Mouse (Mus musculus): ENCODE results near the gene Setmar. TPM values are rescaled to one million over a fixed set of nuclear protein-coding genes. Genes with fewer than 3 reads are reported as not detected.

The Setmar gene
- total and polyA plus RNA-seq, 3 experiments: 1.7 to 2.1 TPM; not detected in 1

DNA sequence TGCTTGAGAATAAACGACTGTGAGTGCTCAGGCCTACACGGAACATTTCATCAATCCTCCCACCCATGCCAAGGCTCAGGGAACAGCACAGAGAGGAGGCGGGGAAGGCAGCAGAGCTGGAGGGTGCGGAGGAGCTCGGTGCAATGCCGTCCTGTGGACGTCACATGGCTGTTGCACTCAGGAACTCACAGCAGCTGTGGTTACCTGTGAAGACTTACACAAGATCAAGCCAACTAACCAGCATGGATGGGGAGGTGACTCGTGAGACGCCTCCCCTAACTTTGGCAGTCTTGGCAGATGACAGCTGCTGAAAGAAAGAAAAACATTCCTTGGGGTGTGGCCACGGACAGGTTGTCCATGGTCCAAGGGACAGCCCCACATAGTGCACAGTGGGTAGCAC lies 9.8 kb downstream of the Setmar start:
- Histone ChIP-seq H3K9me3 (replicated peaks; ENCODE audit: insufficient read depth, low read length) (no peaks in the 10 kb centered on the region), H3K36me3 (ENCODE audit: control insufficient read depth in 1 of 2, insufficient read depth in 2 of 2, low read length in 2 of 2) (no peaks in the 10 kb centered on the region), H3K4me1 (ENCODE audit: control insufficient read depth in 1 of 2, insufficient read depth in 2 of 2, low read length in 2 of 2) (no peaks in the 10 kb centered on the region), H3K79me2 (ENCODE audit: control insufficient read depth, insufficient read depth, low read length, poor library complexity) (no peaks in the 10 kb centered on the region), H3K9ac (ENCODE audit: control insufficient read depth, low read depth, low read length, poor library complexity, severe bottlenecking) (no peak overlapping the region), H3K27ac (ENCODE audit: control insufficient read depth, low read depth, low read length) (no peak overlapping the region), H3K4me3 (ENCODE audit: control insufficient read depth in 1 of 2, insufficient read depth in 1 of 2, low read depth in 2 of 2, low read length in 2 of 2) (no peak overlapping the region), H3K27me3 (ENCODE audit: control insufficient read depth in 1 of 2, insufficient read depth in 2 of 2, low read length in 2 of 2) (no peaks in the 10 kb centered on the region)
- DNase-seq (ENCODE audit: low read depth, low spot score): no peak
- TF ChIP-seq HCFC1 (IDR thresholded peaks at IDR 0.05; ENCODE audit: low read depth, low read length) (no peak), SIN3A (IDR thresholded peaks at IDR 0.05; ENCODE audit: low read length) (no peak), ZMIZ1 (IDR thresholded peaks at IDR 0.05; ENCODE audit: low read depth, low read length) (no peak), CHD2 (IDR thresholded peaks at IDR 0.05; ENCODE audit: low read length) (no peak), POLR2AphosphoS2 (IDR thresholded peaks at IDR 0.05; ENCODE audit: low read length) (no peak), JUND (IDR thresholded peaks at IDR 0.05; ENCODE audit: low read depth, low read length) (no peak), MAFK (IDR thresholded peaks at IDR 0.05; ENCODE audit: borderline replicate concordance, low read depth, low read length) (no peak), ETS1 (IDR thresholded peaks at IDR 0.05; ENCODE audit: low read depth, low read length) (no peak)

DNA sequence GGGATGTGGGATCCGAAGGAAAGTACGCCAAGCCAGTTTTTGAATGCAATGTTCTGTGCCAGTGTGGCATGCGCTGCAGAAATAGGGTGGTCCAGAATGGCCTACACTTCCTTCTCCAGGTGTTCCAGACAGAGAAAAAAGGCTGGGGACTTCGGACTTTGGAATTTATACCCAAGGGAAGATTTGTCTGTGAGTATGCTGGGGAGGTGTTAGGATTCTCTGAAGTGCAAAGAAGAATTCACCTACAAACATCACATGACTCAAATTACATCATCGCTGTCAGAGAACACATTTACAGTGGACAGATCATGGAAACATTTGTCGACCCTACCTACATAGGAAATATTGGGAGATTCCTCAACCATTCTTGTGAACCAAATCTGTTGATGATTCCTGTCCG lies 11.0 kb downstream of the Setmar start:
- H3K79me2 ChIP-seq (ENCODE audit: control insufficient read depth, insufficient read depth, low read length, poor library complexity): no peaks in the 10 kb centered on the region
- H3K9me3 ChIP-seq (replicated peaks; ENCODE audit: insufficient read depth, low read length): no peaks in the 10 kb centered on the region
- H3K4me1 ChIP-seq (ENCODE audit: control insufficient read depth in 1 of 2, insufficient read depth in 2 of 2, low read length in 2 of 2): no peaks in the 10 kb centered on the region
- no peak overlapping the region for H3K27ac ChIP-seq (ENCODE audit: control insufficient read depth, low read depth, low read length)
- no peak for DNase-seq (ENCODE audit: low read depth, low spot score)
- no peak overlapping the region for H3K9ac ChIP-seq (ENCODE audit: control insufficient read depth, low read depth, low read length, poor library complexity, severe bottlenecking)
- no peak overlapping the region for H3K4me3 ChIP-seq (ENCODE audit: control insufficient read depth in 1 of 2, insufficient read depth in 1 of 2, low read depth in 2 of 2, low read length in 2 of 2)
- H3K36me3 ChIP-seq (ENCODE audit: control insufficient read depth in 1 of 2, insufficient read depth in 2 of 2, low read length in 2 of 2): no peaks in the 10 kb centered on the region
- H3K27me3 ChIP-seq (ENCODE audit: control insufficient read depth in 1 of 2, insufficient read depth in 2 of 2, low read length in 2 of 2): peaks cover 0 to 2% of the 10 kb centered on the region in 2 experiments; a peak in 1 of 4 replicates
- TF ChIP-seq ETS1 (IDR thresholded peaks at IDR 0.05; ENCODE audit: low read depth, low read length): no peak
- TF ChIP-seq POLR2AphosphoS5 (IDR thresholded peaks at IDR 0.05; ENCODE audit: borderline replicate concordance, low read depth, low read length): no peak

GRCm38 (mm10) chr6:108091296-108091695 lies 26.5 kb downstream of the Setmar start:
- TF ChIP-seq KAT2A (conservative IDR thresholded peaks at IDR 0.05; ENCODE audit: low read depth, low read length): no peak
- TF ChIP-seq NELFE (IDR thresholded peaks at IDR 0.05; ENCODE audit: low read depth, low read length): no peak
- no peak for TF ChIP-seq POLR2AphosphoS2 (IDR thresholded peaks at IDR 0.05; ENCODE audit: low read length)
- TF ChIP-seq RCOR1 (IDR thresholded peaks at IDR 0.05; ENCODE audit: low read depth, low read length): no peak
- TF ChIP-seq BHLHE40 (IDR thresholded peaks at IDR 0.05; ENCODE audit: borderline replicate concordance, low read depth, low read length): no peak
- no peak for TF ChIP-seq TCF12 (IDR thresholded peaks at IDR 0.05; ENCODE audit: low read depth, low read length)
- TF ChIP-seq ZKSCAN1 (IDR thresholded peaks at IDR 0.05; ENCODE audit: low read depth, low read length): no peak
- no peak for TF ChIP-seq MXI1 (IDR thresholded peaks at IDR 0.05; ENCODE audit: low read depth, low read length)
- no peak for TF ChIP-seq CHD2 (IDR thresholded peaks at IDR 0.05; ENCODE audit: low read length)
- no peak for TF ChIP-seq CHD1 (IDR thresholded peaks at IDR 0.05; ENCODE audit: low read depth, low read length)
- no peak for TF ChIP-seq MYC (IDR thresholded peaks at IDR 0.05; ENCODE audit: low read depth, low read length)
- no peak for TF ChIP-seq ZC3H11A (IDR thresholded peaks at IDR 0.05; ENCODE audit: low read depth, low read length)
- TF ChIP-seq MYB (IDR thresholded peaks at IDR 0.05; ENCODE audit: low read depth, low read length): no peak
- no peak for TF ChIP-seq USF2 (IDR thresholded peaks at IDR 0.05; ENCODE audit: borderline replicate concordance in 1 of 2, insufficient read depth in 1 of 2, low read depth in 1 of 2, low read length in 2 of 2)
- no peak for TF ChIP-seq GATA1 (IDR thresholded peaks at IDR 0.05; ENCODE audit: low read depth, low read length)
- TF ChIP-seq TBP (IDR thresholded peaks at IDR 0.05; ENCODE audit: low read depth, low read length): no peak
- no peak for TF ChIP-seq USF1 (IDR thresholded peaks at IDR 0.05; ENCODE audit: low read depth, low read length)
- TF ChIP-seq SIN3A (IDR thresholded peaks at IDR 0.05; ENCODE audit: low read length): no peak
- TF ChIP-seq ZMIZ1 (IDR thresholded peaks at IDR 0.05; ENCODE audit: low read depth, low read length): no peak
- H3K9ac ChIP-seq (ENCODE audit: control insufficient read depth, low read depth, low read length, poor library complexity, severe bottlenecking): no peak overlapping the region
- no peak for DNase-seq (ENCODE audit: low read depth, low spot score)

More at GRCm38 (mm10) chr6:108091296-108091695, 26.5 kb downstream of the Setmar start:
- Histone ChIP-seq H3K36me3 (ENCODE audit: control insufficient read depth in 1 of 2, insufficient read depth in 2 of 2, low read length in 2 of 2) (peaks cover 0 to 6% of the 10 kb centered on the region in 2 experiments; a peak in 1 of 4 replicates), H3K4me1 (ENCODE audit: control insufficient read depth in 1 of 2, insufficient read depth in 2 of 2, low read length in 2 of 2) (peaks cover 0 to 3% of the 10 kb centered on the region in 2 experiments; a peak in 1 of 4 replicates), H3K9me3 (replicated peaks; ENCODE audit: insufficient read depth, low read length) (no peaks in the 10 kb centered on the region), H3K27me3 (ENCODE audit: control insufficient read depth in 1 of 2, insufficient read depth in 2 of 2, low read length in 2 of 2) (no peaks in the 10 kb centered on the region; a peak in 1 of 4 replicates), H3K79me2 (ENCODE audit: control insufficient read depth, insufficient read depth, low read length, poor library complexity) (no peaks in the 10 kb centered on the region), H3K27ac (ENCODE audit: control insufficient read depth, low read depth, low read length) (no peak overlapping the region), H3K4me3 (ENCODE audit: control insufficient read depth in 1 of 2, insufficient read depth in 1 of 2, low read depth in 2 of 2, low read length in 2 of 2) (no peak overlapping the region)

Data from MEL (cell line).